Mouse (Mus musculus): ENCODE data around the gene Spaca7. TPM values are rescaled to one million over a fixed set of nuclear protein-coding genes. Genes with fewer than 3 reads are reported as not detected.
"Not testable (repeated sequence)": the region's sequence is repeated elsewhere in the genome, so short reads cannot be mapped to it uniquely, and the experiment has no call there.

Gene Spaca7
- polyA plus RNA-seq, 1 experiment from 2014 or later: not detected

DNA sequence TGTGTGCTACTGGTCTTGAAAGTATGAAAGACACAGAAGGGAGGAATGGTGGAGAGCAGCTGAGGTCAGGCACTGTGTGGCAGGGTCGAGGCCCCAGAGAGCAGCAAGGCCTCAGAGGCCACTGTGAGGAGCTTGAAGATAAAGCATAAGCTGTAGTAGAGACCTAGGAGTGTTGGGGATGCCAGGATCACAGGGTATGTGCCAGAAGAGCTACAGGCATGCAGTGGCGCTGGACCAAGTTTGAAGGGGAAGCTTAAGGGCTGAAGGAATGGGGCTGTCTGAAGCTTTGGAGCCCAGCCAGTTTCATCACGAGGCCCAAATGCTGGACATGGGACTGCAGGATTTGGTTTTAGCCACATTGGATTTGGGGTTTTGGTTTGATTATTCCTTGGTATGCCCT is 44.5 kb downstream of the Spaca7 start:
- peaks cover 43% of the 10 kb centered on the region for H3K36me3 ChIP-seq
- H3K27ac ChIP-seq (replicated peaks); H3K4me1 ChIP-seq; ATAC-seq (replicated peaks); H3K9me3 ChIP-seq; H3K4me2 ChIP-seq (replicated peaks); H3K4me3 ChIP-seq; H3K9ac ChIP-seq (replicated peaks); H3K27me3 ChIP-seq: not testable (repeated sequence)
- WGBS: 70% methylated on average over 3 of the region's 3 CpGs

DNA sequence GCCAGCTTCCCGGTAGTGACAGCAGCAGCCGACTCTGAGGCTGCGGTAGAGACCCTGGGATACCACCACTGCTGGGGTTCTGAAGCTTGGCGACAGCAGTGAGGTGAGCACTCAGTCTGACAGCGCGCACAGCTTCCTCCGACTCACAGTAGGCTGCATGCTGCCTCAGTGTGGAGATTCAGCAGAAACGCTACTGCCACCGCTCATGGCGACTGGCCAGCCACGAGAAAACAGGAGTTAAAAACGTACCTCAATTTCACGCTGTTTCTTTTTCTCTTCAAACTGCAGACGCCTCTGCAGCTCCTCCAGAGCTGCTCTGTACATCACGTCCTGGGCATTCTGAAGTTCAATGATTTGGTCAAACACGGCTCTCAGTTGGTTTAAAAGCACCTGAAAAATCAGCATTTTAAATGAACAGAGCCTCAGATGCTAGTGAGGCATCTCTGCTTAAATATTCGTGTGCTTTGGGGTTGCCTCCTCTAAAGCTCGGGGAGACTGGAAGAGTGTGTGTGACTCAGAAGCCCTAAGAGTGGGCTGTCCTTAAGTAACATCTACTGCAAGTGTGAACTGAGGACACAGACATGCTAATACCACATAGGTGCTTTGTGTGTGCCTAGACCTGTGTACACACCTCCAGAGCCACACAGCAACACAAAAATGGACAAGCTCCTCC is 48.9 kb downstream of the Spaca7 start:
- Histone ChIP-seq H3K27me3 (no peaks in the 10 kb centered on the region), H3K9ac (replicated peaks) (no peak overlapping the region), H3K9me3 (no peaks in the 10 kb centered on the region), H3K4me3 (no peak overlapping the region), H3K4me2 (replicated peaks) (no peak overlapping the region), H3K4me1 (0 out of 2 replicates have a peak, but pooled peaks cover 8% of the 10 kb centered on the region), H3K27ac (replicated peaks) (no peak overlapping the region), H3K36me3 (peaks cover 34% of the 10 kb centered on the region)
- 89% methylated on average over 18 of the region's 18 CpGs for WGBS
- ATAC-seq (replicated peaks): no peak

DNA sequence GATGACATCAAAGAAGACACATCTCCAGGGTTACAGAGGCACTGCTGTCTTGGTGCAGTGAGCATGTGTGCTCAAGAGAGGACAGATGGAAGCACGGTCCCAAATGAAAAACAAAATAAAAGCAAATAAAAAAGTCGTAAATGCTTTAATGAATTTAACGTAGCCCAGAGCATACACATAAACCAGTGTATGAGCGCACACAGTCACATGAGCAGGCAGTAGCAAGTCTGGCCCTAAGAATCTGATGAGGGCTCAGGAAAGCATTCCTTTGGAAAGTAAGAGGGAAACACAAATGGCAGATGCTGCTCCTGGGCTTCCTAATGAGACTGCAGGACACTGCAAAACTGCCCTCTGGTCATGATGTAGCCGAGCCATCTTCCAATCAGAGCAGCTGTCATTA is 53.1 kb downstream of the Spaca7 start:
- H3K4me3 ChIP-seq: no peak overlapping the region
- H3K27ac ChIP-seq (replicated peaks): no peak overlapping the region; the same call in 1 of the 2 replicates
- H3K36me3 ChIP-seq: peaks cover 27% of the 10 kb centered on the region
- no peak for ATAC-seq (replicated peaks)
- no peaks in the 10 kb centered on the region for H3K27me3 ChIP-seq
- H3K4me1 ChIP-seq: 0 out of 2 replicates have a peak, but pooled peaks cover 8% of the 10 kb centered on the region
- no peaks in the 10 kb centered on the region for H3K9me3 ChIP-seq
- H3K9ac ChIP-seq (replicated peaks): no peak overlapping the region
- WGBS: 74% methylated on average over 5 of the region's 5 CpGs
- no peak overlapping the region for H3K4me2 ChIP-seq (replicated peaks)

DNA sequence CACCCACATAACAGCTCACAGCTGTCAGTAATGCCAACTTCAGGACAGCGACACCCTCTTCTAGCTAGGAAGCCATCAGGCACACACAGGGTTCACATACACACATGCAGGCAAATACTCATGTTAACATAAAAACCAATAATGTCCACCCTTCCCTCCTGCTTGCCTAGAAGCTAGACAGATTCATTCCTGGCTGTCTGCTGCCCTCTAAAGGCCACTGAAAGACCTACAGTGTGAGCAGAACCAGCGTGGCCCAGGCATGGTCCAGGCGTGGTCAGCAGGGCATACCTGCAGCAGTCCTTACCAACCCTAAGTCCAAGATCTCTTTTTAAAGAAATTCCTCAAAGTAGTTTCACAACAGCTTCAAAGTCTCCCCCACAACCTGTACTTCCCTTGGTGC is 56.2 kb downstream of the Spaca7 start:
- Histone ChIP-seq H3K27me3 (no peaks in the 10 kb centered on the region), H3K9ac (replicated peaks) (no peak overlapping the region), H3K4me2 (replicated peaks) (no peak overlapping the region), H3K36me3 (peaks cover 22% of the 10 kb centered on the region; the same call in 1 of the 2 replicates), H3K4me3 (no peak overlapping the region), H3K9me3 (no peaks in the 10 kb centered on the region), H3K4me1 (0 out of 2 replicates have a peak, but pooled peaks cover 8% of the 10 kb centered on the region), H3K27ac (replicated peaks) (no peak overlapping the region)
- 37% methylated on average over 3 of the region's 3 CpGs for WGBS
- ATAC-seq (replicated peaks): peak; percentile 83

DNA sequence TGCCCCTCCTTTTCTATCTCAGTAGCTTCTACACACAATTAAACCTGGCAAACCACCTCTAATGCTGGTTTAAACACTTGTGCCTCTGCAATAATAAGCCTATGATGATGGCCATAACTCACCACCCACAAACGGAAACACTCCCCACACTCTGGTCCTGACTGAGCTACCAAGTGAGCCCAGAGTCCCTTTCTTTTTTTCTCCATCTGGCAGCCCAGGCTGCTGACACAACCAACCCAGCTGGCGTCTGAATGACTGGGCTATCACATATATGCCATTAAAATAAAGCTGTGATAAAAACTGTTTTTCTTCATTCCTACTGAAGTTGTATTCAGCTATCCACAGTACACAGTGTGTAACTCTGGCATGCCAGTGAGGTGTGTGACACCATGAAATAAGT is 62.5 kb downstream of the Spaca7 start:
- WGBS: 79% methylated on average over 2 of the region's 2 CpGs
- Histone ChIP-seq H3K27ac (replicated peaks) (no peak overlapping the region), H3K36me3 (peaks cover 52% of the 10 kb centered on the region), H3K4me1 (no peaks in the 10 kb centered on the region), H3K9ac (replicated peaks) (no peak overlapping the region), H3K4me2 (replicated peaks) (no peak overlapping the region), H3K9me3 (no peaks in the 10 kb centered on the region), H3K4me3 (no peak overlapping the region), H3K27me3 (no peaks in the 10 kb centered on the region)
- peak; percentile 26; the same call in 1 of the 2 replicates for ATAC-seq (replicated peaks)

- Histone ChIP-seq H3K4me2 (replicated peaks) (no peak overlapping the region), H3K4me3 (no peak overlapping the region), H3K4me1 (no peaks in the 10 kb centered on the region), H3K9me3 (no peaks in the 10 kb centered on the region), H3K36me3 (peaks cover 46% of the 10 kb centered on the region), H3K27ac (replicated peaks) (no peak overlapping the region), H3K9ac (replicated peaks) (no peak overlapping the region), H3K27me3 (no peaks in the 10 kb centered on the region)
- 93% methylated on average over 11 of the region's 11 CpGs for WGBS
- no peak for ATAC-seq (replicated peaks)
Measured at GRCm38 (mm10) chr8:12638446-12638845, 65.6 kb downstream of the Spaca7 start.

- no peak overlapping the region for H3K4me2 ChIP-seq (replicated peaks)
- ATAC-seq (replicated peaks): no peak
- H3K36me3 ChIP-seq: peaks cover 39% of the 10 kb centered on the region
Measured at GRCm38 (mm10) chr8:12641527-12641926, 68.7 kb downstream of the Spaca7 start.

DNA sequence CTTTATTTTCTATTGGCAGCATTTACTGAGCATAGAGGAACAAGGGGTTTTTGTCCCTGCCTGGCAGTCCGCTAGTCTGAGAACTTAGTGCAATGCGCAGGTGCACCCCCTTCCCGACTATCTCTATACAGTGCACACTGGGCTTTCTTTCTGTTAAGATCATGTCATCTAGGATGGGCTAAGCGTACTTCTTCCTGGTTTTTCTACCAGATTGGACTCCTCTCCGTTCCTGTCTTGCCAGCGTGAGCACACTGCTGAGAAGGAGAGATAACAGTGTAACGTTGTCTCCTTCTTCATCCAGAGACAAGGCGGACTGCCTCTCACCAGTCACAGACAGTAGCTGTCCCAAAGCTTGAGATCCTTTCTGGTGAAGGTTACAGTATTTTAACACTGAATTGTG is 71.5 kb downstream of the Spaca7 start:
- Histone ChIP-seq H3K9ac (replicated peaks) (no peak overlapping the region), H3K4me1 (no peaks in the 10 kb centered on the region), H3K27ac (replicated peaks) (no peak overlapping the region), H3K27me3 (no peaks in the 10 kb centered on the region), H3K36me3 (peaks cover 38% of the 10 kb centered on the region), H3K9me3 (no peaks in the 10 kb centered on the region), H3K4me2 (replicated peaks) (no peak overlapping the region), H3K4me3 (no peak overlapping the region)
- WGBS: 92% methylated on average over 8 of the region's 8 CpGs
- ATAC-seq (replicated peaks): no peak

More at GRCm38 (mm10) chr8:12641527-12641926, 68.7 kb downstream of the Spaca7 start:
- H3K27me3 ChIP-seq: no peaks in the 10 kb centered on the region
- no peak overlapping the region for H3K9ac ChIP-seq (replicated peaks)
- no peak overlapping the region for H3K27ac ChIP-seq (replicated peaks)
- WGBS: 93% methylated on average over 6 of the region's 6 CpGs
- no peak overlapping the region for H3K4me3 ChIP-seq
- no peaks in the 10 kb centered on the region for H3K4me1 ChIP-seq
- no peaks in the 10 kb centered on the region for H3K9me3 ChIP-seq

DNA sequence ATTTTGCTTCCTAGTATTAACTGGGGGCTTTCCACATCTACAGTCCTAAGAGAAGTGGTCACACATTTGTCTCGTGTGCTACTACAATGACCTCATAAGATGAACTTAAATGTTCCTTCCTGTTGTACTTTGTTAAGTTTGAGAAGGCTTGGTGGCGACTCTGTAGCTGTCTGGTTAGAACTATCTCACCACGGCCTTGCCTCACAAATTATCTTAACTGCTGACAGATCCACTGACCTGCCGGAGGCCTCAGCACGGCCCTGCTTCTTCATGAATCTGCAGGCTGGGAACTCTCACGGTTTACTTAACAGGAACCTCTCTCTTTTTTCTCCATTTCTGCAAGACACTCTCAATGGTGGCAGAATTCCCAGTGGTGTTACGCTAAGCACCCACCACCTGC is 72.1 kb downstream of the Spaca7 start:
- H3K36me3 ChIP-seq: peaks cover 38% of the 10 kb centered on the region
- WGBS: 83% methylated on average over 7 of the region's 7 CpGs
- H3K4me2 ChIP-seq (replicated peaks): no peak overlapping the region
- no peaks in the 10 kb centered on the region for H3K4me1 ChIP-seq
- ATAC-seq (replicated peaks): no peak
- H3K27ac ChIP-seq (replicated peaks): no peak overlapping the region
- H3K9me3 ChIP-seq: no peaks in the 10 kb centered on the region
- H3K27me3 ChIP-seq: no peaks in the 10 kb centered on the region
- no peak overlapping the region for H3K4me3 ChIP-seq
- H3K9ac ChIP-seq (replicated peaks): no peak overlapping the region

GRCm38 (mm10) chr8:12646536-12646935 is 73.7 kb downstream of the Spaca7 start:
- 76% methylated on average over 4 of the region's 4 CpGs for WGBS
- H3K9ac ChIP-seq (replicated peaks): no peak overlapping the region
- H3K27me3 ChIP-seq: no peaks in the 10 kb centered on the region
- H3K4me3 ChIP-seq: no peak overlapping the region
- no peaks in the 10 kb centered on the region for H3K9me3 ChIP-seq
- ATAC-seq (replicated peaks): no peak
- no peaks in the 10 kb centered on the region for H3K4me1 ChIP-seq
- H3K36me3 ChIP-seq: peaks cover 38% of the 10 kb centered on the region
- no peak overlapping the region for H3K27ac ChIP-seq (replicated peaks)
- no peak overlapping the region for H3K4me2 ChIP-seq (replicated peaks)

DNA sequence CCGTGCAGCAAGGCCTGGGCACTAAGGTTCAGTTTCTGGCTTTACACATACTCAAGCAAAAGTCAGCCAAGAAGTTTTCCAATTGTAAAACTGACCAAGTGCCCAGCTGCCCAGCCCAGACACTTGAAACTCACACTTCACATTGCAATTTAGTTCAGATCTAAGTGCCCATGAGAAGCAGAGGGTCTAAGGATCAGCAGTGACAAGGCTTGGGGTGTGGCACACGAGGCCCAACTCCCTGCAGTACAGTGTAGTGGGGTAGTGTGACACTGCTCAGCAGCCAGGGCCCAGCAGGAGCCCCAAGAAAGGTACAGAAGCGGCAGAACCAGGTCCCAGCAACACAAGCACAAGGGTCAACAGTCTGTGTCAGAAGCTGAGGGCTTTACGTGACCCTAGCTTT is 76.1 kb downstream of the Spaca7 start:
- Histone ChIP-seq H3K9ac (replicated peaks) (no peak overlapping the region), H3K4me1 (no peaks in the 10 kb centered on the region), H3K9me3 (no peaks in the 10 kb centered on the region), H3K4me3 (no peak overlapping the region), H3K27ac (replicated peaks) (no peak overlapping the region), H3K27me3 (no peaks in the 10 kb centered on the region), H3K36me3 (peaks cover 51% of the 10 kb centered on the region), H3K4me2 (replicated peaks) (no peak overlapping the region)
- WGBS: 94% methylated on average over 4 of the region's 4 CpGs
- ATAC-seq (replicated peaks): no peak
